Mouse (Mus musculus): Measurements from ENCODE around the gene Sept10. TPM values are rescaled to one million over a fixed set of nuclear protein-coding genes. Genes with fewer than 3 reads are reported as not detected.
"Not testable (repeated sequence)": the region's sequence is repeated elsewhere in the genome, so short reads cannot be mapped to it uniquely, and the experiment has no call there.

Gene Sept10
- polyA plus RNA-seq, 1 experiment from 2014 or later = 11.6 TPM

- Histone ChIP-seq H3K9ac (replicated peaks) (no peak overlapping the region), H3K4me3 (ENCODE audit: low read depth, low read length) (no peak overlapping the region), H3K4me2 (ENCODE audit: low read depth, low read length) (no peak overlapping the region), H3K9me3 (ENCODE audit: low read length) (no peaks in the 10 kb centered on the region), H3K4me1 (ENCODE audit: insufficient read depth) (no peaks in the 10 kb centered on the region), H3K27me3 (ENCODE audit: insufficient read depth, low read length) (no peaks in the 10 kb centered on the region), H3K36me3 (replicated peaks; ENCODE audit: insufficient read depth, low read length) (no peaks in the 10 kb centered on the region), H3K27ac (ENCODE audit: low read depth) (no peak overlapping the region)
- no peak for DNase-seq
- 74% methylated on average over 8 of the region's 8 CpGs for WGBS (ENCODE audit: insufficient replicate concordance)
- TF ChIP-seq CTCF (IDR thresholded peaks at IDR 0.05; ENCODE audit: low read depth) = no peak
- no peak for TF ChIP-seq EP300 (IDR thresholded peaks at IDR 0.05; ENCODE audit: low read depth)
- ATAC-seq = no peak
Observed at GRCm38 (mm10) chr10:59105885-59106284, 115.8 kb downstream of the Sept10 start.

- ATAC-seq (no peak), DNase-seq (no peak)
- Histone ChIP-seq H3K9me3 (ENCODE audit: low read length) (no peaks in the 10 kb centered on the region), H3K4me1 (ENCODE audit: insufficient read depth) (no peaks in the 10 kb centered on the region), H3K27me3 (ENCODE audit: insufficient read depth, low read length) (no peaks in the 10 kb centered on the region), H3K27ac (ENCODE audit: low read depth) (no peak overlapping the region), H3K9ac (replicated peaks) (no peak overlapping the region), H3K4me3 (ENCODE audit: low read depth, low read length) (no peak overlapping the region), H3K36me3 (replicated peaks; ENCODE audit: insufficient read depth, low read length) (no peaks in the 10 kb centered on the region), H3K4me2 (ENCODE audit: low read depth, low read length) (no peak overlapping the region)
- WGBS (ENCODE audit: insufficient replicate concordance) = 85% methylated on average over 5 of the region's 5 CpGs
- no peak for TF ChIP-seq CTCF (IDR thresholded peaks at IDR 0.05; ENCODE audit: low read depth)
- no peak for TF ChIP-seq EP300 (IDR thresholded peaks at IDR 0.05; ENCODE audit: low read depth)
Observed at GRCm38 (mm10) chr10:59104683-59105082, 117.0 kb downstream of the Sept10 start.

GRCm38 (mm10) chr10:59103076-59103475 is 118.6 kb downstream of the Sept10 start:
- ATAC-seq; H3K27ac ChIP-seq (ENCODE audit: low read depth); H3K27me3 ChIP-seq (ENCODE audit: insufficient read depth, low read length); H3K9me3 ChIP-seq (ENCODE audit: low read length); H3K4me3 ChIP-seq (ENCODE audit: low read depth, low read length); H3K4me2 ChIP-seq (ENCODE audit: low read depth, low read length); H3K4me1 ChIP-seq (ENCODE audit: insufficient read depth); DNase-seq; H3K36me3 ChIP-seq (replicated peaks; ENCODE audit: insufficient read depth, low read length); H3K9ac ChIP-seq (replicated peaks): not testable (repeated sequence)
- 77% methylated on average over 5 of the region's 5 CpGs for WGBS (ENCODE audit: insufficient replicate concordance)

- Histone ChIP-seq H3K36me3 (replicated peaks; ENCODE audit: insufficient read depth, low read length) (no peaks in the 10 kb centered on the region), H3K4me3 (ENCODE audit: low read depth, low read length) (no peak overlapping the region), H3K4me1 (ENCODE audit: insufficient read depth) (no peaks in the 10 kb centered on the region), H3K27ac (ENCODE audit: low read depth) (no peak overlapping the region), H3K9me3 (ENCODE audit: low read length) (no peaks in the 10 kb centered on the region), H3K4me2 (ENCODE audit: low read depth, low read length) (no peak overlapping the region), H3K9ac (replicated peaks) (no peak overlapping the region), H3K27me3 (ENCODE audit: insufficient read depth, low read length) (no peaks in the 10 kb centered on the region)
- WGBS (ENCODE audit: insufficient replicate concordance) = 83% methylated on average over 7 of the region's 7 CpGs
- ATAC-seq (no peak), DNase-seq (no peak)
- TF ChIP-seq EP300 (IDR thresholded peaks at IDR 0.05; ENCODE audit: low read depth) (no peak), CTCF (IDR thresholded peaks at IDR 0.05; ENCODE audit: low read depth) (no peak)
Observed at GRCm38 (mm10) chr10:59091988-59092387, 129.7 kb downstream of the Sept10 start.

Other genes with a start within 250 kb of the Sept10 start
- 1.3 and 1.6 TPM in 2 replicates for gene Sowahc, start 106 bp upstream of the Sept10 start, polyA plus RNA-seq (2015; fragmentation: Nextera tagmentation; extraction: Ambion mirVana)
- gene P4ha1, start 101.4 kb upstream of the Sept10 start, polyA plus RNA-seq (2015; fragmentation: Nextera tagmentation; extraction: Ambion mirVana) = 5.3 and 6.4 TPM in 2 replicates
- gene Gm10273, start 173.8 kb upstream of the Sept10 start, polyA plus RNA-seq (2015; fragmentation: Nextera tagmentation; extraction: Ambion mirVana) = 4.1 and 8.4 TPM in 2 replicates
- gene Pla2g12b, start 181.8 kb upstream of the Sept10 start, polyA plus RNA-seq (2015; fragmentation: Nextera tagmentation; extraction: Ambion mirVana) = 58.4 and 61.3 TPM in 2 replicates
- gene Oit3, start 219.9 kb upstream of the Sept10 start, polyA plus RNA-seq (2015; fragmentation: Nextera tagmentation; extraction: Ambion mirVana) = 26.8 and 28.1 TPM in 2 replicates

All from liver, postnatal 0 days (tissue).